Mouse (Mus musculus) limb, embryonic 13.5 days (tissue): ENCODE data around the gene Ube2r2. TPM values are rescaled to one million over a fixed set of nuclear protein-coding genes. Genes with fewer than 3 reads are reported as not detected.
A peak's percentile ranks its signal among the peaks of the same experiment; 100 is the strongest.

Experiments
- ATAC-seq: fragments of 200-750 bp; cut with Nextera tagmentation; 2 replicates; pipeline ENCODE4 v1.8.0; 2017; ENCODE audit warnings: low read depth, moderate number of reproducible peaks, moderate TSS enrichment; ENCODE audit not compliant: low FRiP score
- H3K27ac ChIP-seq: fragments of 300-500 bp; sonication (generic); 2 replicates; pipeline ENCODE4 v1.5.1; 2015; ENCODE audit warnings: inconsistent platforms, mild to moderate bottlenecking, moderate library complexity
- H3K27me3 ChIP-seq: fragments of 300-500 bp; sonication (generic); 2 replicates; pipeline ENCODE4 v1.6.1; 2015; ENCODE audit warnings: mild to moderate bottlenecking, inconsistent platforms
- H3K36me3 ChIP-seq: fragments of 300-500 bp; sonication (generic); 2 replicates; pipeline ENCODE4 v1.6.1; 2015; ENCODE audit warnings: inconsistent platforms, mild to moderate bottlenecking, moderate library complexity
- H3K4me1 ChIP-seq: fragments of 300-500 bp; sonication (generic); 2 replicates; pipeline ENCODE4 v1.6.1; 2015; ENCODE audit warnings: inconsistent platforms
- H3K4me2 ChIP-seq: fragments of 300-500 bp; sonication (generic); replicated peaks from 2 replicates; pipeline ENCODE4 v1.6.1; 2015; ENCODE audit warnings: inconsistent platforms, mild to moderate bottlenecking, moderate library complexity
- H3K4me3 ChIP-seq: fragments of 300-500 bp; sonication (generic); 2 replicates; pipeline ENCODE4 v1.5.1; 2015; ENCODE audit warnings: moderate library complexity, mild to moderate bottlenecking, inconsistent platforms
- H3K9ac ChIP-seq: fragments of 300-500 bp; sonication (generic); 2 replicates; pipeline ENCODE4 v1.6.1; 2015; ENCODE audit warnings: mild to moderate bottlenecking, inconsistent platforms
- H3K9me3 ChIP-seq: fragments of 300-500 bp; sonication (generic); 2 replicates; pipeline ENCODE4 v1.6.1; 2016; ENCODE audit warnings: inconsistent platforms
- WGBS: fragments of 180-500 bp; shearing (Covaris S2); methylation state at CpG from one replicate; pipeline ENCODE4 v1.1.7; 2015; 5-methylcytosine and 5-hydroxymethylcytosine counted together
- polyA plus RNA-seq: library from polyadenylated mRNA; unstranded; fragments of >200 nt; fragmentation: Nextera tagmentation; extraction: Ambion mirVana; gene quantifications from 2 replicates; pipeline ENCODE4 v1.2.1, GENCODE M21; 2015

Ube2r2 gene
- polyA plus RNA-seq, 1 experiment from 2014 or later, result 94.5 TPM

GRCm38 (mm10) chr4:41151186-41151585 is 15.6 kb downstream of the Ube2r2 start:
- H3K4me2 ChIP-seq, result no peak overlapping the region
- ATAC-seq, result no peak
- no peak overlapping the region for H3K9ac ChIP-seq
- H3K9me3 ChIP-seq, result no peaks in the 10 kb centered on the region
- H3K36me3 ChIP-seq, result peaks cover 19% of the 10 kb centered on the region
- no peak overlapping the region for H3K4me3 ChIP-seq
- no peak overlapping the region for H3K27ac ChIP-seq
- 94% methylated on average over 7 of the region's 7 CpGs for WGBS
- no peaks in the 10 kb centered on the region for H3K27me3 ChIP-seq
- no peaks in the 10 kb centered on the region for H3K4me1 ChIP-seq

DNA sequence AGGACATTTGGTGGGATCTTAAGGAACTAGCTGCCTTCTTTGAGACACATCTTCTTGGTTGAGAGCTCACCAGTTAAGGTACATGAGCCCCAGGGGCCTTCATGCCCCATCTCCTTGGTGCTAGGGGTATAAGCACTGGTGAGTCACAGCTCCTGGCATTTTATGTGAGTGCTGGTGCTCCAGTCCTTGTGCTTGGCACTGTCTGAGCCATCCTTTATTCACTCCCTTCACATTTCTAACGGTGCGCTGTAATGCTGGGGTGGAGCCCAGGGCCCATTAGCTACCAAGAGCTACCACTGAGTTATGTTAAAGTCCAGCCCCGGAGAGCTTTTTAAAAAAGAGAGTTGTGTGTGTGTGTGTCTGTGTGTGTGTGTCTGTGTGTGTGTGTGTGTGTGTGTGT is 17.6 kb downstream of the Ube2r2 start:
- Histone ChIP-seq H3K4me2 (no peak overlapping the region), H3K9ac (no peak overlapping the region), H3K36me3 (peaks cover 16% of the 10 kb centered on the region), H3K27me3 (no peaks in the 10 kb centered on the region), H3K4me3 (no peak overlapping the region), H3K4me1 (peaks cover 4% of the 10 kb centered on the region; the same call in 1 of the 2 replicates), H3K27ac (no peak overlapping the region), H3K9me3 (no peaks in the 10 kb centered on the region)
- ATAC-seq, result no peak
- WGBS, result 90% methylated on average over 3 of the region's 3 CpGs

GRCm38 (mm10) chr4:41156961-41157360 is 21.4 kb downstream of the Ube2r2 start:
- H3K36me3 ChIP-seq, result no peaks in the 10 kb centered on the region
- H3K9ac ChIP-seq, result no peak overlapping the region
- 85% methylated on average over 9 of the region's 9 CpGs for WGBS
- peaks cover 4% of the 10 kb centered on the region; the same call in 1 of the 2 replicates for H3K4me1 ChIP-seq
- H3K9me3 ChIP-seq, result no peaks in the 10 kb centered on the region
- H3K27me3 ChIP-seq, result no peaks in the 10 kb centered on the region
- H3K4me3 ChIP-seq, result no peak overlapping the region
- ATAC-seq, result no peak
- no peak overlapping the region for H3K27ac ChIP-seq
- H3K4me2 ChIP-seq, result no peak overlapping the region

- Histone ChIP-seq H3K27ac (no peak overlapping the region), H3K4me3 (no peak overlapping the region)
These were observed 22.7 kb downstream of the Ube2r2 start for GRCm38 (mm10) chr4:41158251-41158650.

GRCm38 (mm10) chr4:41161232-41161631 is 25.7 kb downstream of the Ube2r2 start:
- no peak overlapping the region for H3K4me3 ChIP-seq
- no peaks in the 10 kb centered on the region for H3K36me3 ChIP-seq
- peaks cover 4% of the 10 kb centered on the region; the same call in 1 of the 2 replicates for H3K4me1 ChIP-seq
- no peak overlapping the region for H3K9ac ChIP-seq
- no peaks in the 10 kb centered on the region for H3K27me3 ChIP-seq
- no peak for ATAC-seq
- H3K9me3 ChIP-seq, result no peaks in the 10 kb centered on the region
- no peak overlapping the region for H3K27ac ChIP-seq
- 91% methylated on average over 3 of the region's 3 CpGs for WGBS
- no peak overlapping the region for H3K4me2 ChIP-seq

More at GRCm38 (mm10) chr4:41158251-41158650, 22.7 kb downstream of the Ube2r2 start:
- H3K4me2 ChIP-seq, result no peak overlapping the region
- no peaks in the 10 kb centered on the region for H3K9me3 ChIP-seq
- no peak overlapping the region for H3K9ac ChIP-seq
- H3K36me3 ChIP-seq, result no peaks in the 10 kb centered on the region
- H3K27me3 ChIP-seq, result no peaks in the 10 kb centered on the region
- peaks cover 4% of the 10 kb centered on the region; the same call in 1 of the 2 replicates for H3K4me1 ChIP-seq
- 88% methylated on average over 1 of the region's 1 CpGs for WGBS
- ATAC-seq, result no peak

DNA sequence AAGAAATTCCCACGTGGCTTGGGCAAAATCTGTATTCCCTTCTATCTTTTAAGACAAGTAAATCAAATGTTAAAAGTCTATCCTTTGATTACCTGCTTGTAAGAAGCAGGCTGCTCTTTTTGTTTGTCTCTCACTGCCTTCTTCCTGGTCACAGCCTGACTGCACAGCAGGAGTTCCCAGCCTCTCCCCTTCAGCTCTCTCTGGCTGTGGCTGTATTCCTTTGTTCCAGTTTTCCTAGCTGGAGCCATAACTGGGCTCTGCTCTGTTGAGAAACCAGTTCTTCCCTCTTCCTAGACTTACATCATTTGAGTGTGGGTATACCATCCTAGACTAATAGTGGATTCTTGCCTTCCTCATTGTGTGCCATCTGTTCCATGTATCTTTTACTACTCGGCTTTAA is 29.4 kb downstream of the Ube2r2 start:
- Histone ChIP-seq H3K27ac (peak overlapping the region; percentile 15; the same call in 1 of the 2 replicates), H3K4me3 (no peak overlapping the region), H3K4me2 (no peak overlapping the region), H3K4me1 (no peaks in the 10 kb centered on the region), H3K36me3 (peaks cover 14% of the 10 kb centered on the region), H3K9ac (no peak overlapping the region), H3K9me3 (no peaks in the 10 kb centered on the region), H3K27me3 (no peaks in the 10 kb centered on the region)
- no peak for ATAC-seq
- WGBS, result 33% methylated on average over 2 of the region's 2 CpGs

GRCm38 (mm10) chr4:41165693-41166475 is 30.3 kb downstream of the Ube2r2 start:
- no peak for ATAC-seq
- H3K36me3 ChIP-seq, result peaks cover 14% of the 10 kb centered on the region
- H3K4me3 ChIP-seq, result no peak overlapping the region
- no peak overlapping the region for H3K9ac ChIP-seq
- H3K4me1 ChIP-seq, result no peaks in the 10 kb centered on the region
- WGBS, result 75% methylated on average over 6 of the region's 6 CpGs
- H3K4me2 ChIP-seq, result no peak overlapping the region
- H3K27ac ChIP-seq, result peak overlapping the region; percentile 11; the same call in 1 of the 2 replicates
- H3K27me3 ChIP-seq, result no peaks in the 10 kb centered on the region
- no peaks in the 10 kb centered on the region for H3K9me3 ChIP-seq

- H3K27me3 ChIP-seq, result no peaks in the 10 kb centered on the region
- no peaks in the 10 kb centered on the region for H3K9me3 ChIP-seq
- no peaks in the 10 kb centered on the region for H3K4me1 ChIP-seq
- no peak overlapping the region for H3K4me3 ChIP-seq
- H3K36me3 ChIP-seq, result peaks cover 30% of the 10 kb centered on the region
- WGBS, result 86% methylated on average over 2 of the region's 2 CpGs
- no peak for ATAC-seq
- no peak overlapping the region for H3K9ac ChIP-seq
- no peak overlapping the region for H3K4me2 ChIP-seq
- no peak overlapping the region for H3K27ac ChIP-seq
These were observed 35.4 kb downstream of the Ube2r2 start for GRCm38 (mm10) chr4:41170970-41171369.

DNA sequence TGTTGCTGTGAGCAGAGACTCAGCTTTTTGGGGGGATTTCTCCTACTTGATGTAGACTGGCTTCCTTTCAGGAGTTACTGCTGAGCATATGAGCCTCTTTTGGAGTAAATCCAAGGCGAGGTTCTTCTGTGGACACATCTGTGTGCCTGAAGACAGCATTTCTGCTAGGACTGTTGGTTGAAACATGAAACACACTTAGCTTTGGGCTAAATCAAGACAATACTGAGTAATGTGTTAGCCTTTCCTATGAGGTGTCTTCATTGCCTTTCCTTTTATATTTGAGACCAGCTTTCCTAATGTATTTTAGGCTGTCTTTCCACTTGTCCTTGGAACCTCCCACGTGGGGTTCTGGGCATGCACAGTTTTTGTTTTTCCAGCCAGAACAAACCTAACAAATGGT is 39.1 kb downstream of the Ube2r2 start:
- H3K9ac ChIP-seq, result no peak overlapping the region
- H3K9me3 ChIP-seq, result no peaks in the 10 kb centered on the region
- peaks cover 44% of the 10 kb centered on the region for H3K36me3 ChIP-seq
- no peak overlapping the region for H3K4me3 ChIP-seq
- WGBS, result 86% methylated on average over 2 of the region's 2 CpGs
- no peak overlapping the region for H3K4me2 ChIP-seq
- no peak overlapping the region for H3K27ac ChIP-seq
- no peaks in the 10 kb centered on the region for H3K27me3 ChIP-seq
- no peak for ATAC-seq
- H3K4me1 ChIP-seq, result no peaks in the 10 kb centered on the region

- peaks cover 77% of the 10 kb centered on the region for H3K36me3 ChIP-seq
- no peak overlapping the region for H3K9ac ChIP-seq
- no peak for ATAC-seq
These were observed 44.5 kb downstream of the Ube2r2 start for GRCm38 (mm10) chr4:41179825-41180725.

GRCm38 (mm10) chr4:41189809-41190208 is 54.3 kb downstream of the Ube2r2 start:
- peaks cover 78% of the 10 kb centered on the region for H3K36me3 ChIP-seq
- H3K9ac ChIP-seq, result no peak overlapping the region
- H3K9me3 ChIP-seq, result no peaks in the 10 kb centered on the region
- no peak for ATAC-seq
- no peaks in the 10 kb centered on the region for H3K4me1 ChIP-seq
- H3K4me3 ChIP-seq, result no peak overlapping the region
- H3K27me3 ChIP-seq, result no peaks in the 10 kb centered on the region
- H3K4me2 ChIP-seq, result no peak overlapping the region
- no peak overlapping the region for H3K27ac ChIP-seq
- 89% methylated on average over 2 of the region's 2 CpGs for WGBS

More at GRCm38 (mm10) chr4:41179825-41180725, 44.5 kb downstream of the Ube2r2 start:
- no peaks in the 10 kb centered on the region for H3K9me3 ChIP-seq
- H3K4me2 ChIP-seq, result no peak overlapping the region
- no peaks in the 10 kb centered on the region for H3K4me1 ChIP-seq
- WGBS, result 90% methylated on average over 15 of the region's 15 CpGs
- H3K27me3 ChIP-seq, result no peaks in the 10 kb centered on the region
- H3K4me3 ChIP-seq, result no peak overlapping the region
- no peak overlapping the region for H3K27ac ChIP-seq
